Mouse (Mus musculus) stomach, embryonic 15.5 days (tissue): Measurements from ENCODE around the gene Rbp4. TPM values are rescaled to one million over a fixed set of nuclear protein-coding genes. Genes with fewer than 3 reads are reported as not detected.

Source experiments
- ATAC-seq: fragments of 200-750 bp; cut with Nextera tagmentation; 2 replicates; pipeline ENCODE4 v1.8.0; 2017; ENCODE audit warnings: low read depth, moderate number of reproducible peaks, moderate TSS enrichment; ENCODE audit not compliant: insufficient read depth, low FRiP score
- H3K27ac ChIP-seq: fragments of 300-500 bp; sonication (generic); 2 replicates; pipeline ENCODE4 v1.5.1; 2015; ENCODE audit warnings: mild to moderate bottlenecking, inconsistent platforms
- H3K27me3 ChIP-seq: fragments of 300-500 bp; sonication (generic); replicated peaks from 2 replicates; pipeline ENCODE4 v1.6.1; 2015; ENCODE audit warnings: inconsistent platforms
- H3K36me3 ChIP-seq: fragments of 300-500 bp; sonication (generic); 2 replicates; pipeline ENCODE4 v1.6.1; 2015; ENCODE audit warnings: inconsistent platforms
- H3K4me1 ChIP-seq: fragments of 300-500 bp; sonication (generic); 2 replicates; pipeline ENCODE4 v1.6.1; 2015; ENCODE audit warnings: inconsistent platforms
- H3K4me2 ChIP-seq: fragments of 300-500 bp; sonication (generic); 2 replicates; pipeline ENCODE4 v1.6.1; 2015; ENCODE audit warnings: mild to moderate bottlenecking, inconsistent platforms
- H3K4me3 ChIP-seq: fragments of 300-500 bp; sonication (generic); replicated peaks from 2 replicates; pipeline ENCODE4 v1.5.1; 2015; ENCODE audit warnings: inconsistent platforms
- H3K9ac ChIP-seq: fragments of 300-500 bp; sonication (generic); 2 replicates; pipeline ENCODE4 v1.6.1; 2015; ENCODE audit warnings: inconsistent platforms
- H3K9me3 ChIP-seq: fragments of 300-500 bp; sonication (generic); 2 replicates; pipeline ENCODE4 v1.6.1; 2016; ENCODE audit warnings: inconsistent platforms
- WGBS: fragments of 180-500 bp; shearing (Covaris S2); methylation state at CpG from one replicate; pipeline ENCODE4 v1.1.7; 2015; 5-methylcytosine and 5-hydroxymethylcytosine counted together
- polyA plus RNA-seq: library from polyadenylated mRNA; unstranded; fragments of >200 nt; fragmentation: Nextera tagmentation; extraction: Ambion mirVana; gene quantifications from 2 replicates; pipeline ENCODE4 v1.2.1, GENCODE M21; 2015

The Rbp4 gene
- polyA plus RNA-seq, 1 experiment from 2014 or later = 206 TPM

- Histone ChIP-seq H3K4me2 (no peak overlapping the region), H3K27ac (no peak overlapping the region), H3K27me3 (no peaks in the 10 kb centered on the region), H3K36me3 (no peaks in the 10 kb centered on the region), H3K4me3 (no peak overlapping the region), H3K9ac (no peak overlapping the region), H3K4me1 (peaks cover 12% of the 10 kb centered on the region; the same call in 1 of the 2 replicates), H3K9me3 (no peaks in the 10 kb centered on the region)
- no peak for ATAC-seq
- 89% methylated on average over 4 of the region's 4 CpGs for WGBS
These were observed 39.2 kb downstream of the Rbp4 start for GRCm38 (mm10) chr19:38085841-38086240.

DNA sequence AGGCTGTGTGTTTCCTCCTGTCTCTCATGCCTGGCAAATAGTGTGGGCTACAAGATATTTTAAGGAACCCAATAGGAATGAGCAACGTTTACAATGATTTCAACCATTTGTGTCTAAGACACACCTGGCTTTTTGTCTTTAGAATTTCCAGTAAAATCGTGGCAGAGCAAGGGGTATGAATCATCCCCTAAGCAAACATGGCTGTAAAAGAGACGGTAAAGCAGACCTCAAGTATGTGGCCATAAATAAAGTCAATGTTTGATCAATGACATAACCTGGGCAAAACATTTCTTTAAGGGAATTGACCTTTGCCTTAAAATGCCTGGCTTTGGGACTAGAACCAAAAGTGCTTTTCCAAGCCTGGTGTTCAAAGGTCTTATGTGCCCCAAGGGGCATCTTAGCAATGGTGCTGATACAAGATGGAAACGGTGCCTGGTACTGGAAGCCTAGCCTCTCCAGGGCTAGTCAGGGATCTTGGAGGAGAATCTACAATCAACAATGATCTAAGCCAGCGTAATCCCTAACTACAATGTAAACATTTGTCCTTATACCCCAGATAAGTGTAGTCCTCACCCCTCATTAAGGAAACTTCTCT, 42.1 kb downstream of the Rbp4 start:
- no peaks in the 10 kb centered on the region for H3K9me3 ChIP-seq
- no peak overlapping the region for H3K9ac ChIP-seq
- H3K27me3 ChIP-seq = no peaks in the 10 kb centered on the region
- no peaks in the 10 kb centered on the region for H3K36me3 ChIP-seq
- ATAC-seq = peak; percentile 40
- H3K4me3 ChIP-seq = no peak overlapping the region
- peaks cover 12% of the 10 kb centered on the region; the same call in 1 of the 2 replicates for H3K4me1 ChIP-seq
- H3K4me2 ChIP-seq = no peak overlapping the region
- 24% methylated on average over 5 of the region's 5 CpGs for WGBS
- H3K27ac ChIP-seq = peak overlapping the region; percentile 44

GRCm38 (mm10) chr19:38081361-38081760, 43.7 kb downstream of the Rbp4 start:
- Histone ChIP-seq H3K27me3 (no peaks in the 10 kb centered on the region), H3K36me3 (no peaks in the 10 kb centered on the region), H3K9me3 (no peaks in the 10 kb centered on the region), H3K27ac (no peak overlapping the region), H3K9ac (no peak overlapping the region), H3K4me3 (no peak overlapping the region), H3K4me1 (0 out of 2 replicates have a peak, but pooled peaks cover 6% of the 10 kb centered on the region), H3K4me2 (no peak overlapping the region)
- WGBS = 59% methylated on average over 3 of the region's 3 CpGs
- no peak for ATAC-seq

- no peaks in the 10 kb centered on the region for H3K27me3 ChIP-seq
- H3K4me3 ChIP-seq = no peak overlapping the region
- peaks cover 6% of the 10 kb centered on the region for H3K36me3 ChIP-seq
- no peak for ATAC-seq
- no peak overlapping the region for H3K9ac ChIP-seq
- 49% methylated on average over 3 of the region's 3 CpGs for WGBS
- H3K27ac ChIP-seq = no peak overlapping the region
- 0 out of 2 replicates have a peak, but pooled peaks cover under 1% of the 10 kb centered on the region for H3K4me1 ChIP-seq
- H3K4me2 ChIP-seq = no peak overlapping the region
- no peaks in the 10 kb centered on the region for H3K9me3 ChIP-seq
These were observed 47.1 kb downstream of the Rbp4 start for GRCm38 (mm10) chr19:38077851-38078540.

GRCm38 (mm10) chr19:38076251-38076650, 48.8 kb downstream of the Rbp4 start:
- Histone ChIP-seq H3K36me3 (peaks cover 16% of the 10 kb centered on the region), H3K27me3 (no peaks in the 10 kb centered on the region), H3K9me3 (no peaks in the 10 kb centered on the region), H3K4me1 (no peaks in the 10 kb centered on the region), H3K4me3 (no peak overlapping the region), H3K4me2 (no peak overlapping the region), H3K27ac (no peak overlapping the region), H3K9ac (no peak overlapping the region)
- WGBS = 59% methylated on average over 2 of the region's 2 CpGs
- no peak for ATAC-seq

GRCm38 (mm10) chr19:38075051-38075450, 50.0 kb downstream of the Rbp4 start:
- H3K4me3 ChIP-seq = no peak overlapping the region
- no peaks in the 10 kb centered on the region for H3K27me3 ChIP-seq
- no peak overlapping the region for H3K9ac ChIP-seq
- no peak overlapping the region for H3K27ac ChIP-seq
- no peak for ATAC-seq
- H3K9me3 ChIP-seq = no peaks in the 10 kb centered on the region
- H3K4me1 ChIP-seq = no peaks in the 10 kb centered on the region
- 80% methylated on average over 11 of the region's 11 CpGs for WGBS
- no peak overlapping the region for H3K4me2 ChIP-seq
- peaks cover 20% of the 10 kb centered on the region for H3K36me3 ChIP-seq

GRCm38 (mm10) chr19:38073226-38073625, 51.9 kb downstream of the Rbp4 start:
- ATAC-seq = no peak
- no peak overlapping the region for H3K9ac ChIP-seq
- H3K27ac ChIP-seq = no peak overlapping the region
- WGBS = 93% methylated on average over 5 of the region's 5 CpGs
- no peak overlapping the region for H3K4me2 ChIP-seq
- no peak overlapping the region for H3K4me3 ChIP-seq
- H3K9me3 ChIP-seq = no peaks in the 10 kb centered on the region
- no peaks in the 10 kb centered on the region for H3K27me3 ChIP-seq
- no peaks in the 10 kb centered on the region for H3K4me1 ChIP-seq
- peaks cover 29% of the 10 kb centered on the region for H3K36me3 ChIP-seq

Other genes starting within 250 kb of the Rbp4 start
- gene Myof, start 81.7 kb downstream of the Rbp4 start, polyA plus RNA-seq = 14.1 and 15.9 TPM in 2 replicates
- 25.9 and 26.7 TPM in 2 replicates for gene Cep55, start 70.3 kb downstream of the Rbp4 start, polyA plus RNA-seq
- gene Ffar4, start 28.2 kb downstream of the Rbp4 start, polyA plus RNA-seq = 5.3 and 7.0 TPM in 2 replicates
- gene Pde6c, start 7.5 kb upstream of the Rbp4 start, polyA plus RNA-seq = 0.57 and 0.71 TPM in 2 replicates
- gene Fra10ac1, start 98.9 kb upstream of the Rbp4 start, polyA plus RNA-seq = 33.7 and 37.4 TPM in 2 replicates
- gene Lgi1, start 139.3 kb upstream of the Rbp4 start, polyA plus RNA-seq = 0.92 and 1.1 TPM in 2 replicates